Mouse (Mus musculus) left cerebral cortex, adult 2 months (tissue): Measurements from ENCODE around the gene Tfip11. TPM values are rescaled to one million over a fixed set of nuclear protein-coding genes. Genes with fewer than 3 reads are reported as not detected.

Experiments used
- DNase-seq, 2 experiments: peaks; one replicate each; pipeline ENCODE4 v3.0.0; 2021 to 2022; ENCODE audit warnings: low spot score in 2 of 2, mixed read lengths in 1 of 2; ENCODE audit errors: extremely low spot score in 1 of 2
- H3K27ac ChIP-seq: fragments of 200-600 bp; 2 replicates; pipeline ENCODE4 v1.8.1; 2022
- H3K4me3 ChIP-seq: fragments of 200-600 bp; 2 replicates; pipeline ENCODE4 v1.8.1; 2022
- CTCF ChIP-seq: fragments of 200-600 bp; IDR thresholded peaks from 2 replicates; pipeline ENCODE4 v1.8.1; 2022; ENCODE audit warnings: antibody characterized with exemption, mild to moderate bottlenecking, moderate library complexity
- intact Hi-C: fragments of 180-260 bp; cut with DNase I; formaldehyde crosslinking; loops from one replicate; pipeline ENCODE4 v1.15.1; 2025
- long read RNA-seq, 2 experiments: library from polyadenylated mRNA; stranded (forward); transcript quantifications; one replicate each; pipeline ENCODE4 v2.0.0; 2021; ENCODE audit warnings: borderline mapping rate in 2 of 2
- total RNA-seq, 2 experiments: library from RNA; stranded (reverse); gene quantifications; 2 replicates each; pipeline ENCODE4 v1.2.3; 2021

Gene Tfip11
- 10 to 100 TPM; 43.0 to 45.0 TPM for total RNA-seq
- long read RNA-seq, experiment 1, transcript Tfip11-201 (14 exons, 3,560 nt): major isoform, 49 of 56 reads
- long read RNA-seq, experiment 1, partial matches to known transcripts: 3 of 56 reads
- long read RNA-seq, experiment 1, other reads (novel, unspliced or antisense): 3 of 56 reads
- long read RNA-seq, experiment 2, transcript Tfip11-201 (14 exons, 3,560 nt): major isoform, 31 of 42 reads
- long read RNA-seq, experiment 2, partial matches to known transcripts: 3 of 42 reads
- long read RNA-seq, experiment 2, other reads (novel, unspliced or antisense): 8 of 42 reads

DNA sequence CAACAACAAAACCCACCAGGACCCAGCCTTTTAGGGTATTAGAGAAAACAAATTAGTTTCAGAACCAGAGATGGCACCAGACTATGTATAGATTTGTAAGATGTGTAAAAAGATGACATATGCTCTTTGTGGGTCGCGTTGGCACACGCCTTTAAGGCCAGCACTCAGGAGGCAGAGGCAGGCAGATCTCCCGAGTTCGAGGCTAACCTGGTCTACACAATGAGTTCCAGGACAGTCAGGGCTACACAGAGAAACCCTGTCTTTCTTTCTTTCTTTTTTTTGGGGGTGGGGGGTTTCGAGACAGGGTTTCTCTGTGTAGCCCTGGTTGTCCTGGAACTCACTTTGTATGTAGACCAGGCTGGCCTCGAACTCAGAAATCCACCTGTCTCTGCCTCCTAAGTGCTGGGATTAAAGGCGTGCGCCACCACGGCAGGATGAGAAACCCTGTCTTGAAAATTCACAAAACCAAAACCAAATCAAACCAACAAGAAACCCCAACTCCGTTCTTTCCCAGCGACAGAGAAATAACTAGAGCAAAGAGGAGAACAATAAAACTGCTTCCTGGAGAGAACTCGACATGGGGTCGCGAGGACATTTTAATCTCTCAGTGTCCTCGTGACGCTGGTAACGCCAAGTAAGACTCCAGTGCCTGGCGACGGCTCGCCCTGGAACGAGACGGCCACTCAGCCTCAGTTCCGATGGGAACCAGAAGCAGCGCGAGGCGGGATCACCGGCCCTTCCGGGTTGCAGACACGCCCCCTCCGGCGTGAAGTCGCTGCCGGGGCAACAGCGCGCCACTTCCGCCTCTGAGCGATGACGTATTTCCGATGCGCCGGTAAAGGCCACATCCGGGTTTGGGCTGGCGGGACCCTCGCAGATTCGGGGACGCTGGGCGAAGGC, at the start of gene Tfip11:
Gene Tfip11, plus strand, starts transcription at position 813 of the 900 bp plus-strand sequence.
- TF ChIP-seq CTCF: peak; percentile 34
- Histone ChIP-seq H3K27ac (peak within 1 kb of the TSS; percentile 95), H3K4me3 (peak within 1 kb of the TSS; percentile 100)
- peak; percentile 95 to 98 for DNase-seq
- intact Hi-C loops: loop anchor here (1.0 to 2.0 kb wide), 3 partner anchors 18 to 85 kb away; partner anchors contain the start of genes Hps4, Srrd and Tpst2

DNA sequence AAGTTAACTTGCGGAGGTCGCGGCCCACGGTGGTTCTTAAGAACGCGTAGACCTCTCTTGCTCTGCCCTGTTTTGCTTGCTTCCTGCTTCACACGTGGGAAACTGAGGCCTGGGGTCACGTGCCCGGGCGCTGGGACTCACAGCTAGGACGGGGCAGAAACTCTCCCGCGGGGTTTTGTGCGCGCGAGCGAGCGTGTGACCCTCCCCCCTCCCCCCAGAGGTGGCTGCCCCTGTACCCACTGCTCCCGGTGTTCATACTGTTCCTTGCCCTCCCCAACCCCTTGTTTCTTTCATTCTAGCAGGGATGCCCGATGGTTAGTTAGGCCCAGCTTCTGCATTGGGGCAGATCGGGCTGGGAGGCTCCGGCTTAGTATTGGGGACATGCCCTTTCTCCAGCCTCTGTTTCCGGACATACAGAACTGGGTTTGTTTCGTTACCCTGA, 49.2 kb upstream of the Tfip11 start:
- no peak for DNase-seq
- Histone ChIP-seq H3K27ac (peak overlapping the region; percentile 91), H3K4me3 (peak overlapping the region; percentile 89)
- intact Hi-C loops: loop anchor here (1.0 to 2.0 kb wide), 2 partner anchors 37 to 50 kb away; partner anchors contain the start of gene Tfip11
- no peak for TF ChIP-seq CTCF

DNA sequence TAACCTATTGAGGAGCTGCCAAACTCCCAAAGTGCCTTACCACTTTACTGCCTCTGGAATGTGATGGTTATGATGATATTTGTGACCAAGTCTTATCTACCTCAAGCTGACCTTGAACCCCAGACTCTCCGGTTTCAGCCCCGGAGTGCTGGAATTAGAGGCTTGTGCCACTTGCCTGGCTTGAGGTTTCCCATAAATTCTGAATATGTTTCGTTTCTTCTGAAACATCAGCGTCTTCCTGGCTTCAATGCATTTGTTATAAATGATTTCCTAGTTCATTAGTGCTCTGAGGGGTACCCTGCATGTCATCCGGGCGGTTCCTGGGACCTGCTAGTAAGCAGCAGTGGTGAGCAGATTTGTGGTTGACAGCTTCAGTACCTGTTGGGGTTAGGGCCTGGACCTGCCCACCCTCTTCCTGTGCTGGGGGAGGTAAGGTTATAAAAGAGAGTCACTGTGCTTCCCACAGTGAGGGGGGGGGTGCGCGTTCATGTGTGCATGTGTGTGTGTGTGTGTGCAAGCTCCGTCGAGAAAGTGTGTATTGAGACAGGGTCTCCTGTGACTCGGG, 48.2 kb upstream of the Tfip11 start:
- DNase-seq: no peak
- Histone ChIP-seq H3K4me3 (peak overlapping the region; percentile 89; the same call in 1 of the 2 replicates), H3K27ac (no peak overlapping the region)
- no peak for TF ChIP-seq CTCF
- intact Hi-C loops: loop anchor here (2.0 kb wide), 1 partner anchor 49 kb away; the partner anchor contains the start of gene Tfip11

DNA sequence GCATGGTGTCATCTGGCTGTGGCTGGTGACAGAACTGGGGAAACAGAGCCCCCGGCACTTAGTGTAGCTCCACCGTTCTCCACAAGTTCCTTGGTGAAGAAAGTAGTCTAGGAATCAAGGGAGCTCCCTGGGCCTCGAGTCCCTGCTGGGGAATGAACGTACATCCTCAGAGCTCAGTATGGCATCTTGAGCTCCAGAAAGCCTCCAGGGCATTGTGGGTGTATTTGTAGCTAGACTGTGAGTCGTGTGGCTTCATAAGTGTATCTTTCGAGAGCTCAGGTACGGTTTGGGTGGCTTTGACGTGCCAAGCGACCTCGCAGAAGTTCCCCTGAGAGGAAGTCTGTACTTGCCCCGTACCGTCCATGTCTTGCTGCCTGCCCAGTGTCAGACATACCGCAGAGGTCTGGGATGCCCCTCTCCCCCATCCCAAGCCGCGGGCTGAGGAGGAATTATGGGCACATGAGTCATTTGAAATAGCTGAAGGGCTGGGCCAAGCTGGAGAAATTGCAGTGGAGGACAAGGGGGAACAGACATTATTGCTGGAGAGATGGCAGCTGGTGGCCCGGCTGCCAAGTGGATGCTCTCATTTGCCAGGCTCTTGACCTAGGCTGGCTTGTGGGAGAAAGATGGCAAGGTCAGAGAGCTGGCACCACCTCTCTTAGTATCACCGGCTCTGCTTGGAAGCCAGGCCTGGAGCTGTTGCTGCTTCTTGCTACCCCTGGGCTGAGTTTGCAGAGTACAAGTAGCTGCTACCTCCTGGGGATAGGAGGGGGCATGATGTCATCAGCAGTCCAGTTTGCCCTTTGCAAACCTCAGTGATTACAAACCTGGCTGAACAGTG, 46.8 kb upstream of the Tfip11 start:
- H3K4me3 ChIP-seq: no peak overlapping the region
- peak overlapping the region; percentile 33; the same call in 1 of the 2 replicates for H3K27ac ChIP-seq
- DNase-seq: no peak
- TF ChIP-seq CTCF: no peak
- intact Hi-C loops: no loop called here

DNA sequence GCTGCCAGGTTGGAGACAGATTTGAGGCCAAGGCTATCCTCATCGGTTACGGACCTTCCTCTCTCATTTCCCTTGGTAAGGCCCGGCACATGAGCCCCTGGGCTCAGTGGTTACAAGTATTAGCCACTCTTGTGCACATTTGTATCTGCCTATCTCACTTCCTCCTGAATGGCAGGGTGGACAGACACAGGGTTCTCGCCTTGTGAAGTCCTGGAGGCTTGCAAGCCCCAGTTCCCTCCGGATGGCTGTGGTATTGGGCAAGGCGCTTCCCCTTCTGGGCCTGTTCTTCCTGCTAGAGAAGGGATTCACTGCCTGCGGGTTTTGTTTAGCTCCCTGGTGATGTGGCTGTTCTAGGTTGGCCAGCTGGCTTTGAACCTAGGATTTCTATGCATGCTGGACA, 46.0 kb upstream of the Tfip11 start:
- TF ChIP-seq CTCF: no peak
- no peak for DNase-seq
- Histone ChIP-seq H3K27ac (peak overlapping the region; percentile 33; the same call in 1 of the 2 replicates), H3K4me3 (no peak overlapping the region)
- intact Hi-C loops: no loop called here

DNA sequence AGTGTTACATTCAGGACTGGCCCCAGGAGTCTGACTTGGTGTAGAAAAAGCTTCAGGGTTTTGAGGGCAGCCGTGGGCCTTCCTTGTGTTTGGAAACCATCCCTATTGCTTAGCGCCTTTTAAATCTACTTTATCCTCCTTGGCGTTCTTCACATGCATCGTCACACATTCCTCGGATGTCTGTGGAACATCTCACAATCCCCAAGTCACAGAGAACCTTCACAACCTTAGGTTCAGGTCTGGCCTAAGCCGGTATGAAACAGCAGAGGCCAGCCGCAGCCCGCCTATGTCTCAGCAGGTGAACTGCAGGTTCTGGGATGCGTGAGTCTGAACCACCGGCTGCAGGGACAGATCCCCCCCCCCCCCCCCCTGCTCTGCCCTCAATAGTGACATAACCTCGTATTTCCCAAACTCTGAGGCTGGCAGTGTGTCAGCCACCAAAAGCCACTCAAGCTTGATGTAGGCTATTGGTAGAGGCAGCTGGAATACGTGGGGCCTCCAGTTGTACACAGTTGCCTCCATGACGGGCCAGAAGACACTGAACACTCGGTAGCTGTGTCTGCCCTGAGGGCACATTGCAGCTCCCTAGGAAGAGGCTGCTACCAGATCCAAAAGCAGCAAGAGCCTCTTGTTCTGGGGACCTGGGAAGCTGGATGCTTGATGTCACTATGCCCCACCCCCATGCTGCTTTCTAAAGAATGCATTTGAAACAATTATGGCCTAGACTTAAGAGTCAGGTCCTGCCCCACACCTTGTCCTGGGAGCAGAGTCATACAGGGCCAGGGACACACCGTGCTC, 45.1 kb upstream of the Tfip11 start:
- Histone ChIP-seq H3K4me3 (no peak overlapping the region), H3K27ac (peak overlapping the region; percentile 18; the same call in 1 of the 2 replicates)
- no peak for DNase-seq
- TF ChIP-seq CTCF: no peak
- intact Hi-C loops: no loop called here

DNA sequence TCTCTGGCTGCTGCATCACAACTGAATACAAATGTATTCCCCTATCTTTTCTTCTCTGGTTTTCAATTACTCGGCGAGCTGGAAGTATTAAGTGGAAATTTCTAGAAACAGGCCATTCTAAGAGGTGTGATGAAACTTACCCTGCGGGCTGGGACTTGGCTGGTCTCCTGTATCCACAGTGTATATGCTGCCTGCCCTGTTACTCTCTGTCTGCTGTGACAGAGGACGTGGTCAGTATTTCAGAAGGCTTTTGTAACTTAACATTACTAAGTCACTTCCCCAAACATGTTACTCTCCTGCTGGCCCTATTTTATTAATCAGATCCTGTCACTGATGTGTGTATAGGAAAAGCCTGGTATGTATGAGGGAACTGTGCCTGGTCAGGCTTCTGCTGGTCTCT, 44.5 kb upstream of the Tfip11 start:
- H3K4me3 ChIP-seq: no peak overlapping the region
- intact Hi-C loops: no loop called here
- no peak for TF ChIP-seq CTCF
- DNase-seq: no peak
- H3K27ac ChIP-seq: no peak overlapping the region

DNA sequence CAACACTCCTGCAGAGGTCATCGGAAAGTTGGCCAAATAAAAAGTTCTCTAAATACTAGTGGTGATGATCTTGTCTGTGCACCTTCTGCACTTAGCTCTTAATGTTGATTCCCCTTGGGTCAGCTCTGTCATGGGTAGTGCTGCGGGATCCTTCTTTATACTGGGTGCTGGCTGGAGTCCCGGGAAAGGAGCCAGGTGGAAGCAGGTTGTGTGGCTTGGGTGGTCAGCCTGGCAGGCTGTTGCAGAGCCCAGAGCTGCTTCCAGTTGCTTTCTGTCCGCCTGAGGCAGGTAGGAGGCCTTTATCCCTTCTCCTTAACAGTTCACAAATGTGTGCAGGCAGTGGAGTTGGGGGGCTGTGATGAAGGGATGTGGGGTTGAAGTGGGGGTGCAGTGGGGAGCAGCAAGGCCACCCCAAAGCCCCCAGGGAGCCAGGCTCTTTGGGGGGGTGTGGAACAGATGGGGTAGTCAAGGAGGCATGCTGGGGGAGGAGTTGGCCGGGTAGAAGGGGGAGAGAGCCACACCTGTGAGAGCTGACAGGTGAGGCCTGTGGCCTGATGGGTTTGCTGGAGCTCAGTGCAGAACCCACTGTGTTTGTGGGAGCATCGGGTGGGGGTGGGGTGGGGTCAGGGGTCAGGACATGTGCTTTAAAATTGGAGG, 43.9 kb upstream of the Tfip11 start:
- intact Hi-C loops: no loop called here
- no peak for DNase-seq
- TF ChIP-seq CTCF: no peak
- no peak overlapping the region for H3K27ac ChIP-seq
- no peak overlapping the region for H3K4me3 ChIP-seq

DNA sequence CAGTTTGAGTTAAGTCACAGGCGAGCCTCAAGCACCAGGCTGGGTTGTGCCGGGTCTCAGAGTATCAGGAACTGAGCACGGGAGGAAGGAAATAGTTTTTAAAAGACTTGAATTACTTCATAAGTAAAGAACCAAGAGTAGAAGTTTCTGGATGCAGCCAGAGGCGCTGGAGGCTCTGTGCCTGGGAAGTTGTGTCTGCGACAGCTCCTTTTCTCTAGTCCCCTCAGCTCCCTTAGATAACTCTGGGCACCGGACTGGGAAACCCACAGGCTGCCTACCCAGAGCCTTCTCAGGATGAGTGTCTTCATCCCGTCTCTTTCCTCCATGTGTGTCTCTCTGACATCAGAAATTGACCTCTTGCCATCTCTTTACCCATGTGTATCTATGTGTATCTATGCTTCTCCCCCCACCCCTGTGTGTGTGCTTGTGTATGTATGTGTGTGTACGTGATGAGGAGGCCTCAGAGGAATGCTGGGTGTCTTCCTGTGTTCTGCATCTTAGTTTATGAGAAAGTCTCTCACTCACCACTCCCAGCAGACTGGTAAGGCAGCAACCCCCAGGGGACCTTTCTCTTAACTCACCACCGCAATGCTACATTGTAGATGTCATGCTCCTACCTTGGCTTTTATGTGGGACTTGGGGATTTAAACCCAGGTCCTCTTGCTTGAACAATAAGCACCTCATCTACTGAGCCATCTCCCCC, 43.2 kb upstream of the Tfip11 start:
- TF ChIP-seq CTCF: no peak
- intact Hi-C loops: no loop called here
- Histone ChIP-seq H3K27ac (no peak overlapping the region; the same call in 1 of the 2 replicates), H3K4me3 (no peak overlapping the region)
- no peak for DNase-seq
